Mouse (Mus musculus): ENCODE data around the gene Fstl1.
A peak's percentile ranks its signal among the peaks of the same experiment; 100 is the strongest.

Gene Fstl1

GRCm38 (mm10) chr16:37823949-37824348, 47.3 kb downstream of the Fstl1 start:
- peak in 1 of 2 experiments; percentile 73 for DNase-seq (ENCODE audit: low spot score in 2 of 2)

- DNase-seq (ENCODE audit: low spot score in 2 of 2): no peak
Measured at GRCm38 (mm10) chr16:37824778-37825505, 48.3 kb downstream of the Fstl1 start.

- no peak for DNase-seq (ENCODE audit: low spot score in 2 of 2)
Measured at GRCm38 (mm10) chr16:37826286-37826685, 49.6 kb downstream of the Fstl1 start.

GRCm38 (mm10) chr16:37831041-37831440, 54.4 kb downstream of the Fstl1 start:
- DNase-seq (ENCODE audit: low spot score in 2 of 2): no peak

GRCm38 (mm10) chr16:37837571-37837970, 60.9 kb downstream of the Fstl1 start:
- DNase-seq (ENCODE audit: low spot score in 2 of 2): no peak

GRCm38 (mm10) chr16:37842439-37842838, 65.8 kb downstream of the Fstl1 start:
- no peak for DNase-seq (ENCODE audit: low spot score in 2 of 2)

- DNase-seq (ENCODE audit: low spot score in 2 of 2): no peak
Measured at GRCm38 (mm10) chr16:37843740-37844139, 67.1 kb downstream of the Fstl1 start.

- DNase-seq (ENCODE audit: low spot score in 2 of 2): no peak
Measured at GRCm38 (mm10) chr16:37845202-37845925, 68.7 kb downstream of the Fstl1 start.

- no peak for DNase-seq (ENCODE audit: low spot score in 2 of 2)
Measured at GRCm38 (mm10) chr16:37847081-37847480, 70.4 kb downstream of the Fstl1 start.

GRCm38 (mm10) chr16:37851366-37851765, 74.7 kb downstream of the Fstl1 start:
- DNase-seq (ENCODE audit: low spot score in 2 of 2): no peak

GRCm38 (mm10) chr16:37853279-37853678, 76.6 kb downstream of the Fstl1 start:
- no peak for DNase-seq (ENCODE audit: low spot score in 2 of 2)

- no peak for DNase-seq (ENCODE audit: low spot score in 2 of 2)
Measured at GRCm38 (mm10) chr16:37854054-37854453, 77.4 kb downstream of the Fstl1 start.

- no peak for DNase-seq (ENCODE audit: low spot score in 2 of 2)
Measured at GRCm38 (mm10) chr16:37854593-37854992, 77.9 kb downstream of the Fstl1 start.

GRCm38 (mm10) chr16:37855583-37855982, 78.9 kb downstream of the Fstl1 start:
- DNase-seq (ENCODE audit: low spot score in 2 of 2): no peak

- DNase-seq (ENCODE audit: low spot score in 2 of 2): no peak
Measured at GRCm38 (mm10) chr16:37856327-37856726, 79.7 kb downstream of the Fstl1 start.

- DNase-seq (ENCODE audit: low spot score in 2 of 2): no peak
Measured at GRCm38 (mm10) chr16:37857495-37857894, 80.8 kb downstream of the Fstl1 start.

- no peak for DNase-seq (ENCODE audit: low spot score in 2 of 2)
Measured at GRCm38 (mm10) chr16:37860213-37860612, 83.5 kb downstream of the Fstl1 start.

GRCm38 (mm10) chr16:37861029-37861428, 84.4 kb downstream of the Fstl1 start, which contains the start of gene Gm36028:
Gene Gm36028 (minus strand): TSS chr16:37861146.
- no peak for DNase-seq (ENCODE audit: low spot score in 2 of 2)

GRCm38 (mm10) chr16:37863876-37864275, 87.2 kb downstream of the Fstl1 start:
- DNase-seq (ENCODE audit: low spot score in 2 of 2): no peak

- no peak for DNase-seq (ENCODE audit: low spot score in 2 of 2)
Measured at GRCm38 (mm10) chr16:37865841-37866240, 89.2 kb downstream of the Fstl1 start.

GRCm38 (mm10) chr16:37867791-37868505, 91.3 kb downstream of the Fstl1 start, which contains the start of gene Lrrc58:
Gene Lrrc58 (plus strand): TSS chr16:37868389.
- peak; percentile 55 to 81 for DNase-seq (ENCODE audit: low spot score in 2 of 2)
